Mouse (Mus musculus) liver, embryonic 14.5 days (tissue): Measurements from ENCODE around the gene Frem2.

Experiments used
- CTCF ChIP-seq: IDR thresholded peaks from 2 replicates; pipeline ENCODE4 v1.5.1; 2016; ENCODE audit warnings: antibody characterized with exemption, low read depth, control low read depth
- EP300 ChIP-seq: IDR thresholded peaks from 2 replicates; pipeline ENCODE4 v1.6.1; 2016; ENCODE audit warnings: antibody characterized with exemption, low read depth

DNA sequence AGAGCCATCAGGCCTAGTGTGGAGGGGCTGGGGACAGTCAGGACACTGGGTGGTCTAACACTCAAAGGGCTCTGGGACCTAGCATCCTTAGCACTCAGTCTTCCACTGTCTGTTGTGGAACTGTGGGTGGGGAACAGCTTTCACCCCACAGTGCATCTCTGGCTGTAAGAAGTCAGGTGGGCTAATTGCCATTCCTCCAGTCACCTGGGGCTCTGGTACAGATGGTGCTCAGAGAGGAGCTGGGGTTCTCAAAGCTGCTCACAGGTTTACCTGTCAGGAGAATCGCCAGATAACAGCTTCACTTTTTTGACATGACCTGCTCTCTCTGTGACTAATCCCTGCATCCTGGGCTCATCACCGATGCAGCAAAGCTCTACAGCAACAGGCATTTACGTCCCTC lies 46.0 kb downstream of the Frem2 start:
- TF ChIP-seq EP300 (no peak), CTCF (no peak)
